Mouse (Mus musculus) cortical plate, adult 2 months (tissue): ENCODE measurements around the gene Nfkbil1.

ENCODE experiments used
- CTCF ChIP-seq: fragments of 200-500 bp; IDR thresholded peaks from 2 replicates; pipeline ENCODE4 v1.5.1; 2011; ENCODE audit warnings: mild to moderate bottlenecking, control low read depth, low read length; ENCODE audit not compliant: insufficient read depth; ENCODE audit errors: extremely low read depth
- POLR2A ChIP-seq: fragments of 200-500 bp; IDR thresholded peaks from 2 replicates; pipeline ENCODE4 v1.6.1; 2011; ENCODE audit warnings: mild to moderate bottlenecking, low read length, control low read depth; ENCODE audit not compliant: insufficient read depth; ENCODE audit errors: extremely low read depth

- TF ChIP-seq CTCF (no peak), POLR2A (no peak)
Observed at GRCm38 (mm10) chr17:35251981-35252380, 16.4 kb upstream of the Nfkbil1 start.
